Mouse (Mus musculus): ENCODE measurements around the gene Atp2a2. TPM values are rescaled to one million over a fixed set of nuclear protein-coding genes. Genes with fewer than 3 reads are reported as not detected.
"Not testable (repeated sequence)": the region's sequence is repeated elsewhere in the genome, so short reads cannot be mapped to it uniquely, and the experiment has no call there.

Gene Atp2a2
- total RNA-seq, 1 experiment from 2014 or later = 107 TPM

DNA sequence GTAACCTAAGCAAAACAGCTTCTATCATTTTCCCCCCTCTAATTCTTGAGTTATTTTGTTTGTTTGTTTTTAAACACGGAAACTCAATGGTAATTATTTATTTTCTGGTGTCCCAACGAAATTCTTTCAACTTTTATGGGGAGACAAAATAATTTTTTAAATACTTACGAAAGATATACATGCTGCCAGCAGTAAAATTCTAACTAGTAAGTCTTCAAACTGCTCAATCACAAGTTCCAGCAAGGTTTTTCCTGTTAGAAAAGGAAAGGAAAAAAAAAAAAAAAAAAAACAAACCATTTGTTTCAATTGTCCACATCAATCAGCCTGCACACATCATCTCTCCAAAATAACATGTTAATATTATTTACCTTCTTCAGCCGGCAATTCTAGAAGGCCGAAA, 1.5 kb downstream of the Atp2a2 start:
- ATAC-seq (replicated peaks; ENCODE audit: low read depth, poor library complexity, severe bottlenecking) = no peak

DNA sequence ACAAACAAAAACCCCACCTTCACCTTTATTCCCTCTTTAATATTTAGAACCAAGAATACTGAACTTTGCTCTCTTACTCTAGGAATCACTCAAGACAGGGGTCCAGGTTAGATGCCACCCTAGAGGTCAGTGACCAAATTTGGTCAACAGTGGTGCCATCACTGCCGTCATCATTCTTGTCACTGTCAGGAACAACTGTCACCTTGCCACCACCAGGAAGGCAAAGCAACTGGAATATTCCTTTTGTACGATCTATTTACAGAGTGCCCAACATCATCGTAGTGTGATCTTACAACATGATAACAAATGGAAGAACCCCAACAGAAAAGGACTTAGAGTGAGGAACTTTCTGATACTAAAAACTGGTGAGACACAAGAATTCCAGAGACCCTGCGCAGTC, 1.9 kb downstream of the Atp2a2 start:
- no peak for ATAC-seq (replicated peaks; ENCODE audit: low read depth, poor library complexity, severe bottlenecking)

DNA sequence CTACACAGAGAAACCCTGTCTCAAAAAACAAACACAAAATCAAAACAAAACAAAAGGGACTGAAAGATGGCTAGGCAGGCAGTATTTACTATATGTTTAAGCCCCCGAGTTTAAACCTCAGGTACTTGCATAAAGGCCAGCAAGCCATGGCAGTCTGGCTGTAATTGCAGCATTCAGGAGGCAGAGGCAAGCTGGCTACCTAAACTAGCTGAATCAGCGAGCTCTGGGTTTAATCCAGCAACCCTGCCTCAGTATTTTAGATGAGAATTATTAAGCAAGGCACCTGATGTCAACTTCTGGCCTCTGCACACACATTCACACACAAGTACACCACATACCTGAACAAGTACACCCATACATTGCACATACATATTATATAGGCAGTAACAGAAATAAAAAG, 4.0 kb downstream of the Atp2a2 start:
- ATAC-seq (replicated peaks; ENCODE audit: low read depth, poor library complexity, severe bottlenecking) = no peak

DNA sequence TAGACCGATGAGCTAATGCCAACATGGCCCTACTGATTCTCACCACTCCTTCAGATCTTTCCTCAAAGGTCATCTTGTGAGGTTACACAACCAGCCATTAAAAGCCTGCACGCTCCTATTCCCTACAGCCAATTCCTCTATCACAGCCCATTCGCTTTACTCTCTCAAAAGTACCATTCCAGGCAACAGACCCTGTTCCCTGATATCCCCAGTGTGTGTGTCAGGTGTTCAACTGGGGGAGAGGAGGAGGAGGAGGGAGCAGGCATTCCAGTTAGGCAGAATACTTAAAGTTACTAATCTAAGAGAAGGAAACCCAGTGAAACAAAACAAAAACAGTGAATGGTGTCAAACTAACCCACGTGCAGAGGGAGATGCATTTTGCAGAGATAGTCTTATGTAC, 5.0 kb downstream of the Atp2a2 start:
- no peak for ATAC-seq (replicated peaks; ENCODE audit: low read depth, poor library complexity, severe bottlenecking)

DNA sequence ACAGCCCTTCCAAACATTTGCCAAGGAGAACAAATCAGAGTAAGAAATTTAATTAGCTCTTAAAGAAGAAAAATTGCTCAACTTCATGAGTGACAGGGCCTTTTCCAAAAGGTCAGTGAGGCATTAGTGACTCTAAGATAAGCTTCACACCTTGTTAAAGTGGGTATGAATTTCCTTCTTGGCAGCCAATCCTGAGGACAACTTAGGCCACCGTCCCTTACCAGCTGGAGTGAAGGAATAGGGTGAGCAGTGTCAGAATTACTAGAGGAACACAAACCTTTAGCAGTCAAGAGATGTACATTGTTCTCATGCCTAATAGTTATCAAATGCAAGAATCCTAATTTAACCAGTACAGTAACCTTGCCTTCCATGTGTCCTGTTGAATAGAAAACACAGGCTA, 7.6 kb downstream of the Atp2a2 start:
- ATAC-seq (replicated peaks; ENCODE audit: low read depth, poor library complexity, severe bottlenecking) = no peak

DNA sequence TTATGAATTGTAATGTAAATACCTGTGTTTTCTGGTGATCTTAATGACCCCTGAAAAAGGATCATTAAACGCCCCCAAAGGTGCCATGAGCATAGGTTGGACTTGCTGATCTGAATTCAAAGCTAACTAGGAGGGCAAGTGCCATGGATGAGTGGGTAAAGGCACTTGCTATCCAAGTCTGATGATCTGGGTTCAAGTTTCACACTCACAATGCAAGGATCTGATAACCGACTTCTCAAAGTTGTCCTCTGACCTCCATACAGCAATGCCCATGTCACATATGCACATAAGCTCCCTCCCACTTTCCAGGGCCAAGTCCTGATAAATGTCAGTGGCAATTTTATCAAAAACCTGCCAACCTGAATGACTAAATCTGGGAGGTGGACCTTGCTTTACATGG, 9.0 kb downstream of the Atp2a2 start:
- no peak for ATAC-seq (replicated peaks; ENCODE audit: low read depth, poor library complexity, severe bottlenecking)

DNA sequence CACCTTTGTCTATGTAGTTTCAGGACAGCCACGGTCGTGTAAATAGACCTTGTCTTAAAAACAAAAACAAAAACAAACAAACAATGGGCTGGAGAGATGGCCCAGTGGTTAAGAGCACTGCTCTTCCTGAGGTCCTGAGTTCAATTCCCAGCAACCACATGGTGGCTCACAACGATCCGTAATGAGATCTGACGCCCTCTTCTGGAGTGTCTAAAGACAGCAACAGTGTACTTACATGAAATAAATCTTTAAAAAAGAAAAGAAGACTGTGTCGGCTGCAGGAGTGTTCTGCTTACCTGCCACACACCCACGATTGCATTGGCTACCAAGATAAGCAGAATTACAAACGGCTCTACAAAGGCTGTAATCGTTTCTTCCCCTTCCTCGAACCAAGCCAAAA, 10.6 kb downstream of the Atp2a2 start:
- no peak for ATAC-seq (replicated peaks; ENCODE audit: low read depth, poor library complexity, severe bottlenecking)

DNA sequence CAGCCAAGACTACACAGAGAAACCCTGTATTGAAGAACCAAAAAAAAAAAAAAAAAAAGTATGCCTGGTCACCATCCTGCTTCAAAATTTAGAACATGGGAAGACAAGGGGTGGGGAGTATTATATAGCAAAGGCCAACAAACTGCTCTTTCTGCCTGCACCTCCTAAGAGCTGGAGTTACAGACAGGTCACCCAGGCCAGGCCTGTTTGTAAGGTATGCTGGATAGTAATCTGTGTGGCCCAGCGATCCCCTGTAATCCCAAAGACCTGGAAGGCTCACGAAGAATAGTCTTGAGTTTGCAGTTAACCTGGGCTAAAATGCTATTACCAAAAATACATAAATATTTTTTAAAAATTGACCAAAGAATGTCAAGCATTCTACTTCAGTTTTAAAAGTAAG, 11.9 kb downstream of the Atp2a2 start:
- no peak for ATAC-seq (replicated peaks; ENCODE audit: low read depth, poor library complexity, severe bottlenecking)

DNA sequence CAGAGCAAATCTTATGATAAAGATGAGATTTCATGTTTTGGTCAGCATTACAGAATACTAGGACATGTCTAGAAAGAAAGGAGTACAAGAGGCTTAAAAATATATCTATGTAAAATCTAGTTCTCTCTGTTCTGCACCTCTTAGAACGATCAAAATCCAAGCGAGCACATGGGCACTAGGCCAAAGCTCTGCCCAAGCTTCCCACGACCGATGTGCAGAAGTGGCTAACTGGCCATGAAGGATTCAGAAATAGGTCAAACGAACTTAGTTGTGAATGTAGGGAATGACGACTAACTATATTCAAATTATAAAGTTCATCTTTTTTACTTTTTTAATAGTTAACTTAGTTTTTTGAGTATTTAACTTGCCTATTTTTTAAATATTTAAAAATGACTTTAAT, 14.2 kb downstream of the Atp2a2 start:
- ATAC-seq (replicated peaks; ENCODE audit: low read depth, poor library complexity, severe bottlenecking) = no peak

DNA sequence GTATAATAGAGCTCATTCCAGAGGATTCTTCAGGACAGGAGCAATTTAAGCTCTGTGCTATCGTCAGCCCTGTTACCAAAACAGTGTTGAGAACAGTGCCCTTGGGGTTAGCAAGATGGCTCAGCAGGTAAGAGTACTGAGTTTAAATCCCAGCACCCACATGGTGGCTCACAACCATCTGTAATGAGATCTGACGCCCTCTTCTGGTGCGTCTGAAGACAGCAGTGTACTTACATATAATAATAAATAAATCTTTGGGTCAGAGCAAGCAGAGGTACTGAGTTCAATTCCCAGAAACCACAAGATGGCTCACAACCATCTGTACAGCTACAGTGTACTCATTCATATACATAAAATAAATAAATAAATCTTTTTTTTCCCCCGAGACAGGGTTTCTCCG, 15.8 kb downstream of the Atp2a2 start:
- not testable (repeated sequence) for ATAC-seq (replicated peaks; ENCODE audit: low read depth, poor library complexity, severe bottlenecking)

DNA sequence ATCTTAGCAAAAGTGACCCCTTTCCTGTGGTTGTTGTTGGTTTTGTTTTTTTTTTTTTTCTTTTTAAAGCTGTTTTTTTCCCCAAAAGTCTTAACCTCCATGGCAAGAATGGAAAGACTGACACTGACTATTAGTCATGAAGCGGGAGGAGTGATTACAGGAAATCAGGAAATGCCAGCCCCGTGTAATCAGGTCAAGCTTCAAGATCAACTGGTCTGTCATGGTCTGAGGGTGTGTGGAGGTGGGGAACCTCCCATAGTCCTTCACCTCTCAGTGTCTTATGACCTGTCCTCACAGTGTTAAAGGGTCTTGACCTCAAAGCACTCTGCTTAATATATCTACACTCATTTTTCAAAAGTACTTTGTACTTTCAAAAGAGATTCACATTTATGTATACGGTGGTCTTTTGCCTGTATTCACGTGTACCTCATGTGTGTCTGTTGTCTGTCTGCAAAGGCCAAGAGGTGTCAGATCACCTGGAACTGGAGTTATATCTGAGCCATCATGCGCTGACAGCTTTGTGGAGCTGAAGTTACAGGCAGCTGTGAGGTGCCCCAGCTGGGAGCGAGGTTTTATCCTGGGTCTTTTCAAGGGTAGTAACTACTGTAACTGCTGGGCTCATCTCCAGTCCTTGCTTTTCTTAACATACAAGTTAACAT, 19.2 kb downstream of the Atp2a2 start:
- ATAC-seq (replicated peaks; ENCODE audit: low read depth, poor library complexity, severe bottlenecking) = no peak

DNA sequence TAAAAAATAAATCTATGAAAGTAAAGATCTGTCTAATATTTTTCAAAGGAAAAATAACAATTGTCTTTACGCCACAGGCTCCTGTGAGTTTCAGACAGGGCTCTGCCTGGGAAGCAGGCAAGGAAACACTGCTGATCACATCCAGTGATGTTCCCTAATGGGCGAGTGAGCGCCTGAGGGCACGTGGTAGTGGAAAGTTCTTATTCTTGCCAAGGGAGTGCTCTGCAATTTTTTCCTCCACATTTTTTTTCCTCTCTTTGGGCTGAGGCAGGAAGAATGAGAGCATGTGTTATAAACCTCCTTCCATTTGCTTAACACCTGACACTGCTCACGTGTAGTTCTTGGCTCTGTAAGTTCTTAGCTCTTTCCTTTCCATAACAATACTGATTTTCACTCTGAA, 20.2 kb downstream of the Atp2a2 start:
- no peak for ATAC-seq (replicated peaks; ENCODE audit: low read depth, poor library complexity, severe bottlenecking)

DNA sequence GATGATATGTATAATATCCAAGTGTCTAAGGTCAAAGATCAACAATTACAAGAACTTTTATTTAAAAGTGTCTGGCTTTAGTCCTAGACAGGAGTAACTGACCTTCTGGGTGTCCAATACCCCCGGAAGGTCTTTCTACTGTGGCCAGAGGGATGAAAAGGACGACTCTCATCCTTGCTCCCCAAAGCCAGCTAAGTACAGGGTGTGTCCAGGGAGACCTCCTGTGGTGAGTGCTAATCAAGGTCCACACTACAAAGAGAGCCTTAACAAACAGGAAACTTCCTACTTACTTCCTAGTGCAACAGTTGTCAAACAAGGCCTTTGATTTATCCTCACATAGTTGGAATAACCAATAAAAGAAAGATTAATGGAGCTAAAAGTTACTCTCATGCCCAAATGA, 22.9 kb downstream of the Atp2a2 start:
- ATAC-seq (replicated peaks; ENCODE audit: low read depth, poor library complexity, severe bottlenecking) = no peak

DNA sequence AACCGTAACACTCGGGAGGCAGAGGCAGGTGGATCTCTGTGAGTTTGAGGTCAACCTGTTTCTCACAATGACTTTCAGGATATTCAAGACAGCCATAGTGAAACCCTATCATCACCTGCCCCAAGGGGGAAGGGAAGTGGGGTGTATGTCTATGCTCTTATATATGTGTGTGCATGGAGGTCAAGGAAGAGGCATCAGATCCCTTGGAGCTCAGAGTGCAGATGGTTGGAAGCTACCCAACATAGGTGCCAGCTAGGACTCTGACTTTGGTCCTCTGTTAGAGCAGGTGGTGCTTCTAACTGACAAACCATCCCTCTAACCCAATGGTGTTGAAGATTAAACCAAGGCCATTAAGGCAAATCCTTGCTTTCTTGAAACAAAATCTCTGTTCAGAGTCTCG, 24.5 kb downstream of the Atp2a2 start:
- ATAC-seq (replicated peaks; ENCODE audit: low read depth, poor library complexity, severe bottlenecking) = no peak

DNA sequence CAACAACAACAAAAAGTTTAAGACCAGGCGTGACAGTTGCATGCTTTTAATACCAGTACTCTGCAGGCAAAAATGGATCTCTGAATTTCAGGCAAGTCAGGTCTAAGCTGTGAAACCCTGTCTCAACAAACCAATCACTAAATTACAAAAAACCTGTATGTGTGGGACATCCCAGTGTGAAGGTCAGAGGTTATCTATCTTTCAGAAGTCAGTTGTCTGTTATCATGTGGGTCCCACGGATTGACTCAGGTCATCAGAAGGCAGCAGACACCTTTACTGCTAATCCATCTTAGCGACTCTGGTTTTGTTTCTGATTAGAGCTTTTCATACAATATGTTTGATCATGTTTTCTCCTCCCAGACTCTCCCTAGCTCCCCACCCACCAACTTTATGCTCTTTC, 25.9 kb downstream of the Atp2a2 start:
- no peak for ATAC-seq (replicated peaks; ENCODE audit: low read depth, poor library complexity, severe bottlenecking)

DNA sequence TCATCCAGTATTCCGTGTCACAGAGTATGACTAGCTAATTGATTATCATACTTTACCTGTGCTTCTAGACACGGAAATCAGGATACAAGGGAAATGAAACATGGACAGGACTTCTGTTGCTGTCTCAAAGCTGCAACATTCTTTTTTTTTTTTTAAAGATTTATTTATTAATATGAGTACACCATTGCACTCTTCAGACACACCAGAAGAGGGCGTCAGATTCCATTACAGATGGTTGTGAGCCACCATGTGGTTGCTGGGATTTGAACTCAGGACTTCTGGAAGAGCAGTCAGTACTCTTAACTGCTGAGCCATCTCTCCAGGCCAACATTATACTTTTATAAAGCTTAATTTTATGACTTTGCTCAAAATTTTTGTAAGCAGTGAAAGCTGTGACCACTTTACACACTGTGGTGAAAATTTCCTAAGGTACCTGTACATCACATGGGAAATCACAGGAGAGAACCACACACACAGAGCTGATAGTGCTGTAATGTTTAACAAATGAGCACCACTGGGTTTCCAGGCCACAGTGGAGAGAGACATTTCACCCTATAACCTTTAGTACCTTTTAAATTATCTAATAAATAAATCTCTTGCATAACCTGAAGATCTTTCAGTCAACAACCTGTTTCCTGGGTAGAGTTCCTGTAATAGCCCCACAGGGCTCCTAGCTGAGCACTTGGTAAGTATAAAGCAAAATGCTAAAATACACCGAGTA, 27.2 kb downstream of the Atp2a2 start:
- no peak for ATAC-seq (replicated peaks; ENCODE audit: low read depth, poor library complexity, severe bottlenecking)

DNA sequence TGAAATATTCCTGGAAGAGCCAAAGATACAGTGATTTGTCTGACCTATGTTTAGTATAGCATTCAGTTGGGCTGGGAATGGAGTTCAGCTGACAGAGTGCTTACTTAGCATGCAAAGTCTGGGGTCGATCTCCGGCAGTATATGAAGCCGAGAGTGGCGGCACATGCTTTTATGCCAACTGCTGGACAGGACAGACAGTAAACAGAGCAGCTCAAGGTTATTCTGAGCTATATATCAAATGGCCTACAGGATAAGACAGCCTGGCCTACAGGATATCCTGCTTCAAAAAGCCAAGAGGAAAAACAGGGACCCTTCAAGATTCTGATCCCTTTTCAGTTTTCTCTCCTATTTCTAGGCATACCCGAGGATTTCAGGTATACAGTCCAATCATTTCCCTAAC, 30.4 kb downstream of the Atp2a2 start:
- ATAC-seq (replicated peaks; ENCODE audit: low read depth, poor library complexity, severe bottlenecking) = no peak

DNA sequence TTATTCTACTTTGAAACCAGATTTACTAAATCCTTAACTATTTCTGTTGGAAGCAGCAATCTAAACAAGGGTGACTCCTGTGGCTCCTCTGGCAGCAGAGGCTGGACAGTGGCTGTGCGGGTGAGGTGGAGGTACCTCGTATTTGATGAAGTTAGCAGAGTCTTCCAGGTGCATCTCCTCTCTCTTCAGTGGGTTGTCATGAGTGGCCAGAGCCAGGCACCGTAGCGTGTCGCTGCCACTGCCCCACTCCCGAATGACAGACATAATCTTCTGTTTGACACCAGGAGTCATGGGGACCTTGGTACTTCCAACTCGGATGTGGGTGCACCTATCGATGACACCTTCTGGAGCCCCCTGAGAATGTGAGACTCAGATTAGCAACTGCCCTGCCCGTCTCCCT, 40.6 kb downstream of the Atp2a2 start:
- no peak for ATAC-seq (replicated peaks; ENCODE audit: low read depth, poor library complexity, severe bottlenecking)

DNA sequence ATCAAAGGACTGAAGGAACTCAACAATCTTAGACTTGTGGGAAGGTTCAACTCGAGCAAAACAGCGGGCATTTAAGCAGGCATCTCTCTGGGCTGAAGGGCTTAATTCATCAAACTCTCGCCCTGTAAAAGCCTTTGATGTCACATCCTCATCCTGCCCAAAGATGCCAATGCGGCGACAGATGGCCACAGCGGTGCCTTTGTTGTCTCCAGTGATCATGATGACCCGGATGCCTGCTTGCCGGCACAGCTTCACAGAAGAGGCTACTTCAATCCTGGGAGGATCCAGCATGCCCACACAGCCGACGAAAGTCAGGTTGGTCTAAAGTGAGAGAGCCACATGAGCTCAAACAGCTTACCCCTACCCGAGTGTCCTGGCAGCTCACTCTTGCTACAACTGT, 41.4 kb downstream of the Atp2a2 start:
- ATAC-seq (replicated peaks; ENCODE audit: low read depth, poor library complexity, severe bottlenecking) = no peak

DNA sequence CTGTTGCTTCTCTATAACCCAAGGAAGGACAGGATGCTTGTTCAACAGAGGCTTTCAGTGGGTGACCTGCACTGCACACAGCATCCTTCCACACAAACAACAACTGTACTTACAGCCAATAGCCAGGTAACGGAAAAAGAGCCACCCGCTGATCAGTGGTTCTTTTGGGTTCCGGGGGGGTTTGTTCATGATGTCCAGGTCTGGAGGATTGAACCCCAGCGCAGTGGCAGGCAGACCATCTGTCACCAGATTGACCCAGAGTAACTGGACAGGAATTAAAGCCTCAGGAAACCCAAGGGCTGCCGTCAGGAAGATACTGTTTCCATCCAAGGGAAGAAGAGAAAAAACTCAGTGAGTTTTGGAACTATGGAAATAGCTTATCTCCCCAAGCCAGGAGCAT, 42.7 kb downstream of the Atp2a2 start:
- ATAC-seq (replicated peaks; ENCODE audit: low read depth, poor library complexity, severe bottlenecking) = no peak

DNA sequence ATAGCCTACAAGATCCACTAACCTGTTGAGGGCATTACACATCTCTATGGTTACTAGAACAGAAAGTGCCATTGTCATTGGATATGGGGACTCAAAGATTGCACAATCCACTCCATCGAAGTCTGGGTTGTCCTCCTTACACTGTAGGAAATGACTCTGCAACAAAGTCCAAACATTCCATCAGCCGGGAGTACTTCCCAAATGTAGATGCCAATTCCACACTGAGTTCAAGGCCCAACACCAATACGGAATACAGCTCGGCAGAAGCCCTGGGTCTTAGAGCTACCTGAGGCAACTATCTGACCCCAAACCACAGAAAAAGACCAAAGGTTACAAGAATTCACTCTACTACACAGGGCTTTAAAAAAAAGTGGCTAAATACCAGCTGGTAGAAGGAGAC, 44.0 kb downstream of the Atp2a2 start:
- ATAC-seq (replicated peaks; ENCODE audit: low read depth, poor library complexity, severe bottlenecking) = no peak

DNA sequence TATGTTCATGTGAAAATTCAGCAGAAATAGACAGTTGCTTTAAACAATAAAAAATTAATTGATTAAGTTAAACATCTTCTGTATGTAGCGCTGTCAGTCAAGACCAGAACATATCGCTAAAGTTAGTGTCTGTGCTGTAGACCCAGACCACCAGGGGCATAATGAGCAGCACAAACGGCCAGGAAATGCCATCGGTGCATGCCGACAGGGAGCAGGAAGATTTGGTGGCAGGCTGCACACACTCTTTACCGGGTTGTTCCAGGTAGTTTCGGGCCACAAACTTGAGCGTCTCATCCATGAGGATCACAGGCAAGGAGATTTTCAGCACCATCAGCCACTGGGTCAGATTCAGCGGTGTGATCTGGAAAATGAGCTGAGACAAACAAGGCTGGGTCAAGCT, 45.0 kb downstream of the Atp2a2 start:
- ATAC-seq (replicated peaks; ENCODE audit: low read depth, poor library complexity, severe bottlenecking) = not testable (repeated sequence)

Data from common myeloid progenitor, adult 5-6 weeks (primary cell).